Mouse (Mus musculus) midbrain, embryonic 15.5 days (tissue): ENCODE measurements around the gene 4930590J08Rik. TPM values are rescaled to one million over a fixed set of nuclear protein-coding genes. Genes with fewer than 3 reads are reported as not detected.
"Not testable (repeated sequence)": the region's sequence is repeated elsewhere in the genome, so short reads cannot be mapped to it uniquely, and the experiment has no call there.

ENCODE experiments used
- ATAC-seq: fragments of 200-750 bp; cut with Nextera tagmentation; replicated peaks from 2 replicates; pipeline ENCODE4 v1.8.0; 2017; ENCODE audit warnings: moderate TSS enrichment
- H3K27ac ChIP-seq: fragments of 300-500 bp; sonication (generic); 2 replicates; pipeline ENCODE4 v1.5.1; 2015; ENCODE audit warnings: mild to moderate bottlenecking, inconsistent platforms
- H3K27me3 ChIP-seq: fragments of 300-500 bp; sonication (generic); replicated peaks from 2 replicates; pipeline ENCODE4 v1.6.1; 2015; ENCODE audit warnings: inconsistent platforms
- H3K36me3 ChIP-seq: fragments of 300-500 bp; sonication (generic); replicated peaks from 2 replicates; pipeline ENCODE4 v1.6.1; 2015; ENCODE audit warnings: inconsistent platforms
- H3K4me1 ChIP-seq: fragments of 300-500 bp; sonication (generic); 2 replicates; pipeline ENCODE4 v1.6.1; 2015; ENCODE audit warnings: inconsistent platforms
- H3K4me2 ChIP-seq: fragments of 300-500 bp; sonication (generic); 2 replicates; pipeline ENCODE4 v1.6.1; 2015; ENCODE audit warnings: inconsistent platforms, mild to moderate bottlenecking, moderate library complexity
- H3K4me3 ChIP-seq: fragments of 300-500 bp; sonication (generic); 2 replicates; pipeline ENCODE4 v1.5.1; 2015; ENCODE audit warnings: mild to moderate bottlenecking, inconsistent platforms
- H3K9ac ChIP-seq: fragments of 300-500 bp; sonication (generic); 2 replicates; pipeline ENCODE4 v1.6.1; 2015; ENCODE audit warnings: mild to moderate bottlenecking, inconsistent platforms
- H3K9me3 ChIP-seq: fragments of 300-500 bp; sonication (generic); 2 replicates; pipeline ENCODE4 v1.6.1; 2016; ENCODE audit warnings: inconsistent platforms
- WGBS: fragments of 180-500 bp; shearing (Covaris S2); methylation state at CpG from one replicate; pipeline ENCODE4 v1.1.7; 2015; ENCODE audit warnings: mixed read lengths; 5-methylcytosine and 5-hydroxymethylcytosine counted together
- polyA plus RNA-seq: library from polyadenylated mRNA; unstranded; fragments of >200 nt; fragmentation: Nextera tagmentation; extraction: Ambion mirVana; gene quantifications from 2 replicates; pipeline ENCODE4 v1.2.1, GENCODE M21; 2015

4930590J08Rik gene
- polyA plus RNA-seq, 1 experiment from 2014 or later: 1.9 TPM

DNA sequence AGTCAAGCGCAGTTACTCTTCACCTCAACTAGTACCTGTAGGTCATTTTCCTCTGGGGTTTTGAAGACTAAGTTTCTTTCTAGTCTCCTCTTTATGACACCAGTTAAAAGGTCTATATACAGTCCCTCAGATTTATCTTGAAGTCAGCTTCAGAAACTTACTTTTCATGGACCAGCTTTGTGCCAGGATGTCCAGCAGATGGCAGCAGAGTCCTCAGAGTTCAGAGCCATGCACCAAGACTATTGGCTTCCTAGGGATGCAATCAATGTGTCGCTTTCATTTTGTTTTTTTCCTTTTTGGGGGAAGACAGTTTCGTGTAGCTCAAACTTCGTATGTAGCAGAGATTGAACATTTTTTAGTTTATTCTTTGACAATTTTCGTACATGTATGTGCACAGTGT is 1.1 kb upstream of the 4930590J08Rik start:
- no peaks in the 10 kb centered on the region for H3K9me3 ChIP-seq
- WGBS: 35% methylated on average over 5 of the region's 5 CpGs
- peaks cover 33% of the 10 kb centered on the region for H3K36me3 ChIP-seq
- no peak overlapping the region for H3K9ac ChIP-seq
- H3K27ac ChIP-seq: no peak overlapping the region
- H3K4me1 ChIP-seq: no peaks in the 10 kb centered on the region
- H3K4me3 ChIP-seq: no peak overlapping the region
- H3K27me3 ChIP-seq: no peaks in the 10 kb centered on the region
- H3K4me2 ChIP-seq: no peak overlapping the region
- no peak for ATAC-seq

DNA sequence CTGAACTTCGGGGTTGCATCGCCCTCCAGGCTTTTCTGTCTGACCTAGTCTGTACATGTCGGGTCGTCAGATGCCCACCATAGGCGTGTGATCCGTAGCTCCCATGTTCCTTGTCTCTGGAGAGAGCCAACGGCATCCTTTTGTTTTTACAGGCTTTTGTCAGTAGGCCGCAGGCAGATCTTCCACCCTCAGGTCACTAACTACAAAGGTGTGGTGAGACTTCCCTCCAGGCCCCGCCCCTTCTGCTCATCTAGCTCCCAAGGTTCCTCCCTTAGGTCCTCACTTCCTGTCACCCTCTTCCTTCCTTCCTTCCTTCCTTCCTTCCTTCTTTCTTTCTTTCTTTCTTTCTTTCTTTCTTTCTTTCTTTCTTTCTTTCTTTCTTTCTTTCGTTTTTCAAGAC is 11.4 kb downstream of the 4930590J08Rik start:
- no peak for ATAC-seq
- Histone ChIP-seq H3K9ac (no peak overlapping the region), H3K27me3 (no peaks in the 10 kb centered on the region), H3K27ac (no peak overlapping the region), H3K4me1 (no peaks in the 10 kb centered on the region), H3K36me3 (no peaks in the 10 kb centered on the region), H3K4me2 (no peak overlapping the region), H3K4me3 (no peak overlapping the region), H3K9me3 (no peaks in the 10 kb centered on the region)
- 88% methylated on average over 10 of the region's 10 CpGs for WGBS

DNA sequence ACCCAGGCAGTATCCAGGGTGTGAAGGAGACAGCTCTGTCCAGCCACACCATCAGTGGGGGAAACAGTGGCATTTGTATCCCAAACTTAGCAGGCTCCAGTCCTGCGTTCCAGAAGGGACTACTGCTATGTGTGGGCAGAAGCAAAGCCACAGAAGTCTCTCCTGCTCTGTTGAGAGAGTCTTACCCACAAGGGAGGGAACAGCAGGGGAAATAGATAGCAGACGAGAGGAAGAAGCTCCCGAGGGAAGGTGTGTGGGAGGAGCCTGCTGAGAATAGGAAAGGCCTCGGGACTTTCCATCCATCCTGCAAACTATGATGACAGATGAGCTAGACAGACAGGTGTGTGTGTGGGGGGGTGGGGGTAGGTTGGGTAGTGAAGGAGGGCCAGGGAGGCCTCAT is 14.7 kb downstream of the 4930590J08Rik start:
- 58% methylated on average over 4 of the region's 4 CpGs for WGBS
- Histone ChIP-seq H3K4me2 (no peak overlapping the region), H3K4me3 (no peak overlapping the region), H3K9ac (no peak overlapping the region), H3K27me3 (no peaks in the 10 kb centered on the region), H3K27ac (no peak overlapping the region), H3K9me3 (no peaks in the 10 kb centered on the region), H3K4me1 (no peaks in the 10 kb centered on the region), H3K36me3 (no peaks in the 10 kb centered on the region)
- ATAC-seq: no peak

DNA sequence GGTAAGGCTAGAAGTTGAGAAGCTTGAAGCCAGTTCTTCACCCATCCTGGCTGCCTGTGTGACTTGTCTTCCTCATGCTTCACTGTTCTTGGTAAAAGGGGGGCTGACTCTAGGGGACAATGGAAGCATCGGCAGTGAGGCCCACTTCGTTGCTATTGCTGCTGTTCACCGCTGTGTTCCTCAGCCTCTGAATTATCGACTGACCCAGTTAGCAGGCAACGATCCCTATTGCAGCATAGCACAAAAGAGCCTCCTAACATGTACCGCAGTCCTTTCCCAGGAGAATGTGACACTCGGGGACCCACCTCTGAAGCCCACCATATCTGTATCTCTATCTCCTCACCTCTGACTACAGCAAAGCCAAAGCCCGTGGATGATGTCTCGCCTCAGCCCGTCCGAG is 15.1 kb downstream of the 4930590J08Rik start:
- no peak overlapping the region for H3K27ac ChIP-seq
- H3K9me3 ChIP-seq: no peaks in the 10 kb centered on the region
- no peak overlapping the region for H3K9ac ChIP-seq
- H3K27me3 ChIP-seq: no peaks in the 10 kb centered on the region
- no peaks in the 10 kb centered on the region for H3K4me1 ChIP-seq
- ATAC-seq: no peak
- 80% methylated on average over 11 of the region's 11 CpGs for WGBS
- no peaks in the 10 kb centered on the region for H3K36me3 ChIP-seq
- no peak overlapping the region for H3K4me3 ChIP-seq
- H3K4me2 ChIP-seq: no peak overlapping the region

DNA sequence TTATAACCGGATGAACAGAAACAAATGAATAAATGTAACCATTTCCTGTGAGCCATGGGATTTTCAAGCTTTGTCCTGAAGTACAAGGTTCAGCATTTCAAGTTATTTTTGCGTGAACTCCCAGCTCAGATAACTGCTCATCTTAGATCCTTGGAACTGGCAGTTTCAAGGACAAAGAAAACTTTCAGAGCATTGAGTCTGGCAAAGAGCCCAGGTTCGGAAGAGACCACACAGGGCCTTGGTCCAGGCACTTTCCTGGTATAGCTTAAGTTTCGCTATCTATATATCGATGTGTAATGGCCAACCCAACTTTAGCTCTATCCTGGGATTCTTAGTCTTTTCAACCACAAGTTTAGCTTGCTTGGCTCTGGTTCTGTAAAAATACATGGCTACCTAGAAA is 28.6 kb downstream of the 4930590J08Rik start:
- ATAC-seq: no peak
- Histone ChIP-seq H3K4me2 (no peak overlapping the region), H3K9me3 (no peaks in the 10 kb centered on the region), H3K36me3 (no peaks in the 10 kb centered on the region), H3K4me3 (no peak overlapping the region), H3K4me1 (no peaks in the 10 kb centered on the region), H3K27ac (no peak overlapping the region), H3K9ac (no peak overlapping the region), H3K27me3 (no peaks in the 10 kb centered on the region)
- 80% methylated on average over 5 of the region's 5 CpGs for WGBS

DNA sequence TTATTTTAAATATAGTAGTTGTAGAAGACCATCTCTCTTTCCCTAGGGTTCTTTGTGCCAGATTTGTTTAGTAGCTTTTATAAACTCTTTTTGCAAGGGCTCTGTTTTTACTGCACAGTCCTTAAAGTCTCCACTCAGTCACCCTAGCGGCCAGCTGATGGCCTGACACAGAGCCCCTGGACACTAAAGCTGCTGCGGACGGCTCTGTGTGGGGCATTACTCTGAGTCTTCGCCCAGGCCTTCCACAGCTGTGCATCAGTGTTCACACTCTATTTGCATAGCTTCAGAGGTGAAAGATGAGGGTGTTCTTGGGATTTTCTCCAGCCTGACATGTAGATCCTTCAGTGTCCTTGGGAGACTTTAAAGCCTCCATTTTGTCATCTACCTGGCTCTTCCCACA is 35.9 kb downstream of the 4930590J08Rik start:
- Histone ChIP-seq H3K27me3 (no peaks in the 10 kb centered on the region), H3K36me3 (no peaks in the 10 kb centered on the region), H3K4me1 (no peaks in the 10 kb centered on the region), H3K4me2 (no peak overlapping the region), H3K9me3 (no peaks in the 10 kb centered on the region), H3K9ac (no peak overlapping the region), H3K27ac (no peak overlapping the region), H3K4me3 (no peak overlapping the region)
- WGBS: 26% methylated on average over 4 of the region's 4 CpGs
- ATAC-seq: no peak

DNA sequence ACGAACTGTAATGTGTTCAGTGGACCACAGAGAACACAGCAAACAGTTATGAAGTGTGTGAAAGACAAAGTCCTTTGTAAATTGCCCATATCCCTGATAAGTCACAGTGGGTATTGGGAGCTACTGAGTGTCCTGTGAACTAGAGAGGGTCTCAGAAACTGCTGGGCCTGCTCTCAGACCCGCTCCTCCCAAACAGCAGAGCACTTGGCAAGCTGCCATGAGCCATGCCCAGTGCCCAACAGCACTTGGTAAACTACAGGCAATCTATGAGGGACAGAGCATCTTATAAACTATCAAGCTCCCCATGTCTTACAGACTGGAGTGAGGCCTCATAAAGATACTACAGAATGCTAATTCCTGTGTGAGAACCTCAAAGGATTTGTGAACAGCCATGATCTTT is 45.8 kb downstream of the 4930590J08Rik start:
- Histone ChIP-seq H3K36me3 (no peaks in the 10 kb centered on the region), H3K9me3 (no peaks in the 10 kb centered on the region), H3K4me1 (no peaks in the 10 kb centered on the region), H3K4me2 (no peak overlapping the region), H3K9ac (no peak overlapping the region), H3K27ac (no peak overlapping the region), H3K4me3 (no peak overlapping the region), H3K27me3 (no peaks in the 10 kb centered on the region)
- ATAC-seq: no peak
- WGBS: 75% methylated on average over 2 of the region's 2 CpGs

DNA sequence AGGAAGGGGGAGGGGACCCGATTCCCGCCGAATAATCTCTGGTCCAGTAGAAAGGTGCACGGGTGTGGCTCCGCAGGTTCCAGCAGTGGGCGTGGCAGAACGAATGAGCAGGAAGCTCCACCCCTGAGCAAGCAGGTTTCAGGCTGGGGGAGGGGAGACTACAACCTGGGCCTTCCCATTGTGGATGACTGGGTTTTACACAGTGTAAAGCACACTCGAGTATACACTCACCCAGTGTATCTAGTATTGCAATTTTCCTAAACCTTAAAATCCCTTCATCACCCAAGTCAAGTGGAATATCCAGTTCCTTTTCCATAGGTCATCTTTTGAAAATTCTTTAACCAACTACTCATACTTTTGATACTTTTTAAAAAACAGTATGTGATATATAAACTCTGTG is 55.4 kb downstream of the 4930590J08Rik start:
- not testable (repeated sequence) for H3K9ac ChIP-seq, ATAC-seq, H3K36me3 ChIP-seq, H3K4me1 ChIP-seq, H3K4me2 ChIP-seq, H3K27me3 ChIP-seq, H3K4me3 ChIP-seq, H3K9me3 ChIP-seq, H3K27ac ChIP-seq
- 12% methylated on average over 3 of the region's 8 CpGs for WGBS

DNA sequence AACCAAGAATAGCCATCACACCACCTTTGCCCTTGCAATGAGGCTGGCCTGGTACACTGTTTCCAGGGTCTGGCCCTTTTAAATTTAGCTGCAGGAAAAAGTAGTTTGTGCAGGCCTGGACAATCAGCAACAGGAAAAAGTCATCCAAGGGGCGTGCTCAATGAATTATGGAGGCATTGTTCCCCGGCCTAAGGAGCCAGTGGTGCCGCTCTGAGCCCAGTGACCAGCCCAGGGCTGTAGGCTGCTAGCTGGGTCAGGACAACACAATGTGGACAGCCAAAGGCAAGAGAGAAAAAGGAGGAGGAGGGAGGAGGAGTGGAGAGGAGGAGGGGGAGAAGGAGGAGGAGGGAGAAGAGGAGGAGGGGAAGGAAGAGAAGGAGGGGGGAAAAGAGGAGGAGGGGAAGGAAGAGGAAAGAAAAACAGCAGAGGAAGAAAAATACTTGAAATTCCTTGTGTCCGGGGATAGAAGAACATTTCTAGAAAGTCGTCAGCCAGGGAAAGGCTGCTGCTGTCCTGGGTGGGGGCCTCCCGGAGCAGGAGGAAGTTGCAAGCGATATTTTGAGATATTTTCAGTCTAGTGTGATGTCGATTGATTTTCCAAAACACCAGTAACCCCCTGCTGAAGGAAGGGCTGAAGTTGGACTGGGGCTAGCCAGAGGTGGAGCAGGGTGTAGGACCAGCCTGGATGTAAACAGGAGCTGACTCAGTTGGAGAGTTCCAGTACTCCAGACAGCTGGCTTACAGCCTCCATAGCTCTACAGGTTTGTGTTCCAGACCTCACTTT is 57.6 kb downstream of the 4930590J08Rik start:
- Histone ChIP-seq H3K36me3 (no peaks in the 10 kb centered on the region), H3K27ac (peak overlapping the region; percentile 8; the same call in 1 of the 2 replicates), H3K27me3 (no peaks in the 10 kb centered on the region), H3K9ac (no peak overlapping the region), H3K4me2 (no peak overlapping the region), H3K4me1 (no peaks in the 10 kb centered on the region; the same call in 1 of the 2 replicates), H3K9me3 (no peaks in the 10 kb centered on the region), H3K4me3 (no peak overlapping the region)
- 59% methylated on average over 8 of the region's 8 CpGs for WGBS
- no peak for ATAC-seq

DNA sequence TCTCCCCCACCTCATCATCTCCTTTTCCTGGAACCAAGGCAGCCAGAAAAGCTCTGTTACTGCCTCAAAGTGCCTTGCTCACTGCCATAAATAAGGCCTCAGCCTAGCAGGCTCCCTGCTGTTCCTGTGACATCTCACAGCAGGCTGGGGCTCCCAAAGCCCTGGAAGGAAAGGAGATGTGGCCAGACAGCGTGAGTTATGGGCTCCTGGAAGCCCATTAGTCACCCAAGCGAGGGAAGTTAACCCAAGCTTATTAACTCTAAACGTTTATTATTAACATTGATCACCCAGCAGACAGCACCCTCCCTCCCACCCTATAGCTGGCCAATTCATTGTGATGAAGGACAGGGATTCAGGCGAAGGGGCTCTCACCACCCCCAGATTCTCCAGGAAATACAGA is 60.8 kb downstream of the 4930590J08Rik start:
- Histone ChIP-seq H3K36me3 (no peaks in the 10 kb centered on the region), H3K4me2 (no peak overlapping the region), H3K4me1 (no peaks in the 10 kb centered on the region; the same call in 1 of the 2 replicates), H3K4me3 (no peak overlapping the region), H3K27ac (no peak overlapping the region), H3K27me3 (no peaks in the 10 kb centered on the region), H3K9me3 (no peaks in the 10 kb centered on the region), H3K9ac (no peak overlapping the region)
- WGBS: 35% methylated on average over 4 of the region's 4 CpGs
- no peak for ATAC-seq

DNA sequence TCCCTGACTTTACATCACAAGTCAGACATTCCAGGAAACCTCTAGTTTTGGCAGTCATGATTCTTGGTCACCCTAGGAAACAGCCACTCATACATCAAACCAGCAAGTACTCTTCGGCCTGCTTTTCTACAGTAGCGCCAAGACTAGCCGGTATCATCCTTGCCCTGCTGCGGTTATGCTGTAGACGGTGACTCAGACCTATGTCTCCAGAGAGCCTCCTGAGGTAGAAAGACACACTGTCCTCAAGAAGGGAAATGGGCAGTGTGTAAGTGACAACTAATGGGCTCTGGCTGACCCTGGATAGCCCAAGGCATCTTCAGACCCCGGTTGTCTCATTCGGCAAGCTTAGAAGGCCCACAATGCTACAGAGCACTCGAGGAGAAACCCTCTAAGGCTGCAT is 62.5 kb downstream of the 4930590J08Rik start:
- no peak overlapping the region for H3K27ac ChIP-seq
- WGBS: 90% methylated on average over 8 of the region's 8 CpGs

DNA sequence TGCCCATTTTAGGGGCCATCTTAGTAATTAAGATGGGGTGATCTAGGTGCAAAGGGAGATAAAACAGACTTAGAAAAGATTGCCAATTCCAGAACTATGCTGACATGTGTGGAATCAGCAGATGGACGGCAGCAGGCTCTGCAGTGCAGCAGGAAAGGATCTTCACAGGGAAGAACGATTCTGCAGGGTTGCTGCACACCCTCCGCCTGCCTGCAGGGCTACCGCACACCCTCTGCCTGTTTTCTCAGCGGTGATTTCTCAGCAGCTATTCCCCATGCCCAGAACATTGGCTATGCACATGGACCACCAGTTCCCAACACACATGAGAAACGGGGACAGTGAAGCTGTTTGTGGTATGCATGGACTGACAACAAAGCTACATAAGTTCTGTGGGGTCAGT is 63.4 kb downstream of the 4930590J08Rik start:
- Histone ChIP-seq H3K9me3 (no peaks in the 10 kb centered on the region), H3K4me1 (no peaks in the 10 kb centered on the region; the same call in 1 of the 2 replicates), H3K4me2 (no peak overlapping the region), H3K36me3 (no peaks in the 10 kb centered on the region), H3K9ac (no peak overlapping the region), H3K4me3 (no peak overlapping the region), H3K27ac (no peak overlapping the region), H3K27me3 (no peaks in the 10 kb centered on the region)
- no peak for ATAC-seq
- WGBS: 56% methylated on average over 6 of the region's 6 CpGs

More for the DNA sequence above, 62.5 kb downstream of the 4930590J08Rik start:
- ATAC-seq: no peak
- no peak overlapping the region for H3K9ac ChIP-seq
- no peaks in the 10 kb centered on the region for H3K27me3 ChIP-seq
- H3K4me1 ChIP-seq: no peaks in the 10 kb centered on the region; the same call in 1 of the 2 replicates
- H3K4me3 ChIP-seq: no peak overlapping the region
- no peaks in the 10 kb centered on the region for H3K36me3 ChIP-seq
- no peak overlapping the region for H3K4me2 ChIP-seq
- H3K9me3 ChIP-seq: no peaks in the 10 kb centered on the region

DNA sequence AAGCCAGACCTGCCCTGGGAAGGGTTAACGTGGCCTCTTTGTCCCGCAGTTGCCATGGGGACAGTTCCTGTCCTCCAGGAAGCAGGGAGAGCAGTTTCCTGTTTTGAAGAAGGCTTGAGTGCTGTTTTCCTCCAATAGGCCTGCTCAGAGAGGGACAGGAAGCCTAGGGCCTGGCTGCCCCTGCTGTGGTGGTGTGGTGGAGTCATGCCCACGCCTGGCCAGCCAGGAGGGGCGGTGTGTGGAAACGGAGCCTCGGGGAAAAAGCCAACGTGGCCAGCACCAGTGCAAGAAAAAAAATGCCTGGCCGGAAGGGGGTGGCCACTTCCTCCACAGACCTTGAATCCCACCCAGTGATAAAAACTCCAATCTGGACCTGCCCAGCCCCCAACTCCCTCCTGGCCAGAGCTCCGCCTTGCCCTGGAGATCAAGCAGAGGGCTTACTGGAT is 69.6 kb downstream of the 4930590J08Rik start:
- Histone ChIP-seq H3K9me3 (no peaks in the 10 kb centered on the region), H3K4me1 (peaks cover 8% of the 10 kb centered on the region; the same call in 1 of the 2 replicates), H3K27me3 (no peaks in the 10 kb centered on the region; the same call in 1 of the 2 replicates), H3K27ac (no peak overlapping the region), H3K4me3 (no peak overlapping the region), H3K36me3 (no peaks in the 10 kb centered on the region), H3K9ac (no peak overlapping the region), H3K4me2 (no peak overlapping the region)
- 61% methylated on average over 9 of the region's 9 CpGs for WGBS
- 0 out of 2 replicates have a peak, but pooled peaks have one; percentile 30 for ATAC-seq
